Mouse (Mus musculus): ENCODE results near the gene Sin3a. TPM values are rescaled to one million over a fixed set of nuclear protein-coding genes. Genes with fewer than 3 reads are reported as not detected.

The Sin3a gene
- 39.6 TPM for polyA plus RNA-seq (2017; shearing (Covaris generic))

DNA sequence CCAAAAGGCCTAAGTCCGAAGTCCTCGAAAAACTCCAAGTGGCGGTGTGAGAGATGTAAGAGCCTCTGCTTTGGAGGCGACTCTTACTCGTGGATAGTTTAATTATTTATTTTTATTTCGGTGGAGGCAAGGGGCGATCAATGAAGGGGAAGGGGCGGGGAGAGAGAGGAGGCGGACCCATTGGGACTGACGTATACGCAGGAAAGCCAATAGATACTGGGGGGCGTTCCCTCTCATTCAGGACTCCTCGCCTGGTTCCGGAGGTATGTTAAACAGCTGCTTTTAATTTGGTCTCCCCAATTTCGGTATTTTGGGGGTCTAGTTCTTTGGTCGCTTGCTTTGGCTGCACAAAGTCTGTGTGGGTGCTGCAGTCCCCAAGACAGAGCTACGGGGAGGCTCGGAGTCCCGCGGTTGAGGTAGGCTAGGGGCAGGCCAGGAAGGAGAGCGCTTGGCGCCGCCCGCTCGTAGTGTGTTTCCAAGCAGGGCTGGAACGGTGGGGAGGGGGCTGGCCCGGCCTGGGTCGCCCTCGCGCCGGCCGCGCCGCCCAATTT, at the start of gene Sin3a:
Sin3a (plus strand) TSS at position 240 of the 551 bp plus-strand sequence.

GRCm38 (mm10) chr9:57130577-57131433, 59.0 kb downstream of the Sin3a start, which contains the start of gene Man2c1:
TSS of gene Man2c1 (plus strand) at chr9:57130690.

GRCm38 (mm10) chr9:57148144-57148878, 76.5 kb downstream of the Sin3a start, which contains the start of gene Neil1:
TSS of gene Neil1 (minus strand) at chr9:57148305.

GRCm38 (mm10) chr9:57158013-57158470, 86.2 kb downstream of the Sin3a start, which contains the start of gene Commd4:
TSS of gene Commd4 (minus strand) at chr9:57158331.

Other genes starting within 250 kb of the Sin3a start
- not detected for gene Odf3l1, start 207.4 kb upstream of the Sin3a start, polyA plus RNA-seq (2017; shearing (Covaris generic))
- gene Cspg4, start 207.0 kb upstream of the Sin3a start, polyA plus RNA-seq (2017; shearing (Covaris generic)), result 0.07 TPM
- gene Snx33, start 143.7 kb upstream of the Sin3a start, polyA plus RNA-seq (2017; shearing (Covaris generic)), result 9.6 TPM
- gene Imp3, start 134.6 kb upstream of the Sin3a start, polyA plus RNA-seq (2017; shearing (Covaris generic)), result 92.1 TPM
- gene Snupn, start 121.2 kb upstream of the Sin3a start, polyA plus RNA-seq (2017; shearing (Covaris generic)), result 15.2 TPM
- 19.0 TPM for gene Ptpn9, start 77.1 kb upstream of the Sin3a start, polyA plus RNA-seq (2017; shearing (Covaris generic))
- gene Man2c1, start 58.6 kb downstream of the Sin3a start, polyA plus RNA-seq (2017; shearing (Covaris generic)), result 75.6 TPM
- 30.6 TPM for gene Neil1, start 76.3 kb downstream of the Sin3a start, polyA plus RNA-seq (2017; shearing (Covaris generic))
- gene Commd4, start 86.3 kb downstream of the Sin3a start, polyA plus RNA-seq (2017; shearing (Covaris generic)), result 303 TPM
- 0.06 TPM for gene Trcg1, start 164.5 kb downstream of the Sin3a start, polyA plus RNA-seq (2017; shearing (Covaris generic))
- gene 1700017B05Rik, start 190.6 kb downstream of the Sin3a start, polyA plus RNA-seq (2017; shearing (Covaris generic)), result 33.6 TPM

All from CD4-positive, CD25-positive, alpha-beta regulatory T cell (primary cell).